Mouse (Mus musculus) midbrain, embryonic 11.5 days (tissue): ENCODE results near the gene Dmac1. TPM values are rescaled to one million over a fixed set of nuclear protein-coding genes. Genes with fewer than 3 reads are reported as not detected.
A peak's percentile ranks its signal among the peaks of the same experiment; 100 is the strongest.

Experiments
- ATAC-seq: fragments of 200-750 bp; cut with Nextera tagmentation; 2 replicates; pipeline ENCODE4 v1.8.0; 2017; ENCODE audit warnings: moderate TSS enrichment, moderate library complexity; ENCODE audit not compliant: low FRiP score
- DNase-seq: peaks from one replicate; pipeline ENCODE4 v3.0.0; 2015; ENCODE audit warnings: low spot score; ENCODE audit errors: missing footprints
- H3K27ac ChIP-seq: fragments of 300-500 bp; sonication (generic); 2 replicates; pipeline ENCODE4 v1.5.1; 2014; ENCODE audit warnings: low read depth, low read length
- H3K27me3 ChIP-seq: fragments of 300-500 bp; sonication (generic); 2 replicates; pipeline ENCODE4 v1.6.1; 2014; ENCODE audit warnings: mild to moderate bottlenecking, low read length, moderate library complexity, mixed read lengths; ENCODE audit not compliant: control insufficient read depth, insufficient read depth
- H3K36me3 ChIP-seq: fragments of 300-500 bp; sonication (generic); 2 replicates; pipeline ENCODE4 v1.6.1; 2014; ENCODE audit warnings: mild to moderate bottlenecking, low read length, moderate library complexity, mixed read lengths; ENCODE audit not compliant: control insufficient read depth, insufficient read depth
- H3K4me1 ChIP-seq: fragments of 300-500 bp; sonication (generic); 2 replicates; pipeline ENCODE4 v1.6.1; 2014; ENCODE audit warnings: low read length; ENCODE audit not compliant: control insufficient read depth, insufficient read depth
- H3K4me2 ChIP-seq: fragments of 300-500 bp; sonication (generic); 2 replicates; pipeline ENCODE4 v1.6.1; 2014; ENCODE audit warnings: mild to moderate bottlenecking, moderate library complexity
- H3K4me3 ChIP-seq: fragments of 300-500 bp; sonication (generic); 2 replicates; pipeline ENCODE4 v1.5.1; 2014; ENCODE audit warnings: low read depth, low read length
- H3K9ac ChIP-seq: fragments of 300-500 bp; sonication (generic); 2 replicates; pipeline ENCODE4 v1.6.1; 2014; ENCODE audit warnings: low read length
- H3K9me3 ChIP-seq: fragments of 300-500 bp; sonication (generic); 2 replicates; pipeline ENCODE4 v1.6.1; 2016; ENCODE audit warnings: low read length; ENCODE audit not compliant: control insufficient read depth
- WGBS: fragments of 180-500 bp; shearing (Covaris S2); extraction: QIAGEN DNeasy Blood & Tissue Kit; methylation state at CpG from one replicate; pipeline ENCODE4 v1.1.7; 2014; 5-methylcytosine and 5-hydroxymethylcytosine counted together
- polyA plus RNA-seq: library from polyadenylated mRNA; unstranded; fragments of >200 nt; fragmentation: Nextera tagmentation; extraction: Ambion mirVana; gene quantifications from 2 replicates; pipeline ENCODE4 v1.2.1, GENCODE M21; 2014

Dmac1 gene
- 113 and 121 TPM in 2 replicates for polyA plus RNA-seq

GRCm38 (mm10) chr4:75278197-75279175, at the start of gene Dmac1:
Gene Dmac1 (minus strand): TSS chr4:75278305.
- Histone ChIP-seq H3K27ac (no peak within 1 kb of the TSS), H3K27me3 (no peaks in the 10 kb centered on the region), H3K4me2 (peak within 1 kb of the TSS; percentile 54), H3K9me3 (no peaks in the 10 kb centered on the region), H3K4me1 (no peaks in the 10 kb centered on the region), H3K9ac (peak within 1 kb of the TSS; percentile 71), H3K36me3 (no peaks in the 10 kb centered on the region), H3K4me3 (peak within 1 kb of the TSS; percentile 65)
- 18% methylated on average over 23 of the region's 23 CpGs for WGBS
- DNase-seq: peak; percentile 100
- peak; percentile 97 for ATAC-seq

DNA sequence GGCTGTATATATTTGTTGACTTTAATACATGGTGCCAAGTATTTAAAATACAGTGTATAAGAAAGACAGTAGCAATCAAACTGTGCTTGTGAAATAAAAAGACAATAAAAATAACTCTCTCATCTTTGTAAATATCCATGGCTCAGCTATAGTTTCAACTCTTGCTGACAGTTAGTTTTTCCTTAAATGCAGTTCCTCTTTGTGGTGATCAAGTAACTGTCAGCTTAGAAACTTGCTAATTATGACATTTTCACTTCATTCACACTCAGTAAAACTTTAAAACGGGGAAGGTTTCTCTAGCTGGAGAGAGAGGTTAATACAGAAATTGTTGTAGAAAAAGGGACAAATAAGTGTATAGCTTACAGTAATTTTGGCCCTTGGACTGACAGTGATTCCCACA, 37.3 kb upstream of the Dmac1 start:
- no peak for ATAC-seq
- Histone ChIP-seq H3K36me3 (no peaks in the 10 kb centered on the region), H3K9me3 (no peaks in the 10 kb centered on the region), H3K4me1 (no peaks in the 10 kb centered on the region), H3K27ac (no peak overlapping the region), H3K4me3 (no peak overlapping the region), H3K4me2 (no peak overlapping the region), H3K27me3 (no peaks in the 10 kb centered on the region), H3K9ac (no peak overlapping the region)
- 90% methylated on average over 1 of the region's 1 CpGs for WGBS
- no peak for DNase-seq

- Histone ChIP-seq H3K4me1 (no peaks in the 10 kb centered on the region), H3K4me2 (no peak overlapping the region), H3K9ac (no peak overlapping the region), H3K4me3 (no peak overlapping the region), H3K9me3 (no peaks in the 10 kb centered on the region), H3K27me3 (no peaks in the 10 kb centered on the region), H3K36me3 (no peaks in the 10 kb centered on the region), H3K27ac (no peak overlapping the region)
- ATAC-seq (no peak), DNase-seq (no peak)
- WGBS: 68% methylated on average over 1 of the region's 1 CpGs
Observed at GRCm38 (mm10) chr4:75315007-75315406, 36.9 kb upstream of the Dmac1 start.

DNA sequence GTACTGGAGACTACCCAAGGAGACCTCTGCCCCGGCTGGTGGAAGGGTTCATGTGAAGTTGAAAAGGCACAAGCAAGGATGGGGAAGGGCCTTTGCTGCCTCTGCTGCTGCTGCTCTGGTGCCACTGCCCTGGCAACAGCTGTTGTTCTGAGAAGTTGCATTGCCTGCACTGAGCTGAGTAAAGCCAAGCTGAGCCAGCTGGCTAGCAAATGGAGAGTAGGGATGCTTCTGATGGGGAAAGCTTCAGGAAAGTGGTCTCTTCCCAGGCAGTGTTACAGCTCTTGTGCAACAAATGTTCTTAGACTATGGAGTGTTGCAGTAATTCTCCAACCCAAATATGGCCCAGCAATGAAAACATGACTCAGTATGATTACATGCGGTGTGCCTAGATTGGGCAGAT, 33.8 kb upstream of the Dmac1 start:
- Histone ChIP-seq H3K4me2 (no peak overlapping the region), H3K4me1 (no peaks in the 10 kb centered on the region), H3K4me3 (no peak overlapping the region), H3K9ac (no peak overlapping the region), H3K36me3 (no peaks in the 10 kb centered on the region), H3K27me3 (no peaks in the 10 kb centered on the region), H3K9me3 (no peaks in the 10 kb centered on the region), H3K27ac (no peak overlapping the region)
- ATAC-seq (no peak), DNase-seq (peak; percentile 26)
- 97% methylated on average over 2 of the region's 2 CpGs for WGBS

DNA sequence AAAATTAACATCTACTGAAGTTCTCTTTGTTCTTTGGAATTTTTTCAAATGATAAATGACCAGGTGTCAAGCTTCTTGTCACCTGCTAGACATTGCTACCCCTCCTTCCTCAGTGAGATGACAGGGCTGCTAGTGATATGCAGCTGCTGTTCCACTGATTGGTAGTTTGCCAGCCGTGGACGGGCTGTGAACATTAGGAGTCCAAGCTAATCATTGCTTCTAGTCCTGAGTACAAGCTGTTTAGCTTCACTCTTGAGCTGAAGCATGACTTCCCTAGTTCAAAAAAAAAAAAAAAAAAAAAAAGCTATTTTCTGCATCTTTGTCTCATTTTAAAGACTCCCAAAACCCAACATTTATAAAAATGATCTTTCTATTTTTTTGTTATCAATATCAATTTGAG, 33.2 kb upstream of the Dmac1 start:
- Histone ChIP-seq H3K4me1 (no peaks in the 10 kb centered on the region), H3K27ac (no peak overlapping the region), H3K4me2 (no peak overlapping the region), H3K36me3 (no peaks in the 10 kb centered on the region), H3K4me3 (no peak overlapping the region), H3K9me3 (no peaks in the 10 kb centered on the region), H3K9ac (no peak overlapping the region), H3K27me3 (no peaks in the 10 kb centered on the region)
- ATAC-seq (no peak), DNase-seq (no peak)
- 100% methylated on average over 2 of the region's 2 CpGs for WGBS

DNA sequence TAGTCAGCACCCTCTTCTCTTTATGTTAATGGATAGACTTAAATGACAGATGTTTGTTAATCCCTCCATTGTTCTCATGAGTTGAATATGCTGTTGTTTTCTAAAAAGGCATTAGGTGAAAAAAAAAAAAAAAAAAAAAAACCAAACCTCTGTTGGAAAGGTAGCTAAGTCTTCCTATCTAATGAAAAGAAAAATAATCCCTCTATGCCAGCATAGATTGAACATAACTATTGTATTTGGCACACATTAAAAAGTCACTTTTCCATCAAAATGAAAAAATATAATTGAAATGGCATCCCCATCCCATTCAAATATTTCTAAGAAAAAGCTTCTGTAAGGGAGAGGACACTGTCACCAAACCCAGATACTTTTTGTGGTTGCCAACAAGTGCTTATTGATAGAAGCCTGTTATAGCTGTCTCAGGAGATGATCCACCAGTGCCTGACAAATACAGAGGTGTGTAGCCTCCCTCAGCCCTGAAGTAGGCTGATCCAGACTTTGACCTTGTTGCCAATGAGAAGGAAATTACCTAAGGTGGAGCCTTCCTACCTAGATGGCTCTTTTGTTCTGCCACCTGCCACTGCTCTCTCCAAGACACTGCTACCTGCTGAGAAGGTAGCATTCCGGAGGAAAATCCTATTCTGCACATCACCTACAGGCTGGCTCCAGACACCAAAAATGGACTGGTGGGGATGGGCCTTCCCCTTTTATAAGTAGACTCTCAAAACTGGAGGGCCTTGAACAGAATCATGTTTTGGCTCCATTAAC, 22.3 kb upstream of the Dmac1 start:
- WGBS: 91% methylated on average over 1 of the region's 1 CpGs
- no peak overlapping the region for H3K9ac ChIP-seq
- DNase-seq (no peak), ATAC-seq (no peak)
- no peak overlapping the region for H3K27ac ChIP-seq
- no peak overlapping the region for H3K4me3 ChIP-seq
- H3K27me3 ChIP-seq: no peaks in the 10 kb centered on the region
- no peaks in the 10 kb centered on the region for H3K9me3 ChIP-seq
- no peaks in the 10 kb centered on the region for H3K36me3 ChIP-seq
- H3K4me2 ChIP-seq: no peak overlapping the region
- no peaks in the 10 kb centered on the region for H3K4me1 ChIP-seq

- DNase-seq (no peak), ATAC-seq (peak; percentile 46; the same call in 1 of the 2 replicates)
- Histone ChIP-seq H3K4me1 (no peaks in the 10 kb centered on the region), H3K9me3 (no peaks in the 10 kb centered on the region), H3K4me3 (no peak overlapping the region), H3K36me3 (no peaks in the 10 kb centered on the region), H3K27me3 (no peaks in the 10 kb centered on the region), H3K27ac (no peak overlapping the region), H3K9ac (no peak overlapping the region), H3K4me2 (no peak overlapping the region)
- 73% methylated on average over 4 of the region's 4 CpGs for WGBS
Observed at GRCm38 (mm10) chr4:75292315-75292714, 14.2 kb upstream of the Dmac1 start.

GRCm38 (mm10) chr4:75291142-75291541, 13.0 kb upstream of the Dmac1 start:
- Histone ChIP-seq H3K4me1 (no peaks in the 10 kb centered on the region), H3K9me3 (no peaks in the 10 kb centered on the region), H3K27me3 (no peaks in the 10 kb centered on the region), H3K27ac (no peak overlapping the region), H3K4me3 (no peak overlapping the region), H3K4me2 (no peak overlapping the region), H3K36me3 (no peaks in the 10 kb centered on the region), H3K9ac (no peak overlapping the region)
- DNase-seq (no peak), ATAC-seq (no peak)
- WGBS: 83% methylated on average over 4 of the region's 4 CpGs
